Comparison of ENCODE assay signal across 18 mouse cellular contexts in the genomic region with DNA sequence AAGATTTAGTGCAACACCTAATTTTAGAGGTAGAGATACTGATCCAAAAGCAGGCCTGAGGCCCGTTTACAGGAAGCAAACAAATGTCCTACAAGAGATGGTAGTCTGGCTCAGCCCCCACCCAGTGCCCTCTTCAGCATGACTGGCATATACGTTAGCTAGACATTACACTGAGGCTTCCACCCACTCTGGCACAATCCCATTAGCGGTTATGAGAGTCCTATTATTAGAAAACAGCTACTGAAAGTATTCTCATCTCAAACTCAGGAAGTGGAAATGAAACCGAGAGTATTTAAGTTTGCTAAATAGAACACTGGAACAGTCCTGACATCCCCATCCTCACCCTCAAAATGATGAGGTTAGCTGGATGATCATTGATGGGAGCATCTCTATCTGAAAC.
A peak's percentile ranks its signal among the peaks of the same experiment; 100 is the strongest.
DNase-seq lines count a peak whose midpoint lies in the region; ATAC-seq and TF ChIP-seq lines count a peak whose summit lies in the region.
"Had no signal": no experiment of that assay in that cellular context is flagged by ENCODE, and none has a peak within 500 bp of the region (broad histone marks: within the 10 kb centered on the region; RNA-seq: fewer than 3 reads in every experiment).

No protein-coding gene starts in this region.

- WGBS in kidney, adult 2 months = 77% methylated on average over 4 of the region's 4 CpGs
- 80% methylated on average over 4 of the region's 4 CpGs for WGBS in neural tube, embryonic 15.5 days

- no peaks in the 10 kb centered on the region for H3K27me3 ChIP-seq in kidney, adult 2 months (replicated peaks; ENCODE audit: control insufficient read depth, insufficient read depth, low read length)
- no peaks in the 10 kb centered on the region for H3K27me3 ChIP-seq in neural tube, embryonic 15.5 days (replicated peaks)
- H3K27me3 ChIP-seq: kidney, embryonic 15.5 days; midbrain, embryonic 13.5 days had no signal

- H3K4me1 ChIP-seq in kidney, adult 2 months (ENCODE audit: control insufficient read depth, insufficient read depth, low read length) = no peaks in the 10 kb centered on the region
- no peaks in the 10 kb centered on the region for H3K4me1 ChIP-seq in neural tube, embryonic 15.5 days

- H3K9ac ChIP-seq in neural tube, embryonic 15.5 days (replicated peaks) = no peak overlapping the region
- H3K9ac ChIP-seq: forebrain, postnatal 0 days; kidney, embryonic 15.5 days; liver, embryonic 14.5 days; midbrain, embryonic 13.5 days had no signal

- no peak for ATAC-seq in neural tube, embryonic 15.5 days (ENCODE audit: low FRiP score)
- ATAC-seq in granulocyte monocyte progenitor cell, adult 5-6 weeks (replicated peaks; ENCODE audit: poor library complexity, severe bottlenecking) = peak; percentile 94
- ATAC-seq: activated CD4-positive, CD25-positive, alpha-beta regulatory T cell, adult 4 months; forebrain, postnatal 0 days; midbrain, embryonic 13.5 days had no signal

- no peak overlapping the region for H3K27ac ChIP-seq in kidney, adult 2 months (ENCODE audit: insufficient read depth, low read depth, low read length)
- no peak overlapping the region for H3K27ac ChIP-seq in neural tube, embryonic 15.5 days (replicated peaks)
- H3K27ac ChIP-seq: kidney, embryonic 15.5 days; liver, embryonic 14.5 days; midbrain, embryonic 13.5 days had no signal

- H3K4me2 ChIP-seq in neural tube, embryonic 15.5 days = no peak overlapping the region
- H3K4me2 ChIP-seq: kidney, embryonic 15.5 days; midbrain, embryonic 13.5 days had no signal

- no peak overlapping the region for H3K4me3 ChIP-seq in kidney, adult 2 months (ENCODE audit: insufficient read depth, low read depth, low read length)
- no peak overlapping the region for H3K4me3 ChIP-seq in neural tube, embryonic 15.5 days (replicated peaks)
- H3K4me3 ChIP-seq: kidney, embryonic 15.5 days; midbrain, embryonic 13.5 days had no signal

- TF ChIP-seq CTCF in kidney, adult 2 months (conservative IDR thresholded peaks at IDR 0.05; ENCODE audit: insufficient read depth, insufficient read length, low read depth, low read length) = no peak

- peak; percentile 8 for DNase-seq in kidney, adult 2 months
- no peak for DNase-seq in kidney, adult 18-20 months
- DNase-seq in neural tube, embryonic 10.5 days (ENCODE audit: extremely low spot score, low spot score) = peak; percentile 4
- no peak for DNase-seq in thymus, postnatal 14 days
- DNase-seq in adrenal gland, postnatal 14 days = no peak
- DNase-seq: cerebellum, adult 11-12 months; cerebellum, postnatal 36 days; forebrain, postnatal 0 days; gastrocnemius, postnatal 10 days; heart, postnatal 36 days; lung, postnatal 10 days; thymus, adult 2 months had no signal

- TF ChIP-seq POLR2A in kidney, adult 2 months (IDR thresholded peaks at IDR 0.05; ENCODE audit: low read depth, low read length) = no peak

- H3K9me3 ChIP-seq in neural tube, embryonic 15.5 days (replicated peaks) = no peaks in the 10 kb centered on the region
- H3K9me3 ChIP-seq: kidney, embryonic 15.5 days; midbrain, embryonic 13.5 days had no signal

- no peaks in the 10 kb centered on the region for H3K36me3 ChIP-seq in kidney, adult 2 months (ENCODE audit: control insufficient read depth, insufficient read depth, low read length)
- no peaks in the 10 kb centered on the region for H3K36me3 ChIP-seq in neural tube, embryonic 15.5 days
- H3K36me3 ChIP-seq: kidney, embryonic 15.5 days; midbrain, embryonic 13.5 days had no signal

Comparison
In these comparisons a context has a peak if more than half of its experiments do, and no peak if none do; other contexts are left out.
1. DNase-seq: peak in kidney, adult 2 months (single experiment) and neural tube, embryonic 10.5 days (single experiment); none in kidney, adult 18-20 months (single experiment), thymus, postnatal 14 days (single experiment) and adrenal gland, postnatal 14 days (single experiment).